Mouse (Mus musculus) neural tube, embryonic 10.5 days (tissue): Measurements from ENCODE around the gene Gm6408.
"Not testable (repeated sequence)": the region's sequence is repeated elsewhere in the genome, so short reads cannot be mapped to it uniquely, and the experiment has no call there.

Experiments used
- DNase-seq: peaks from one replicate; pipeline ENCODE4 v3.0.0-alpha.2; 2017; ENCODE audit warnings: low spot score; ENCODE audit errors: extremely low spot score

Gm6408 gene

DNA sequence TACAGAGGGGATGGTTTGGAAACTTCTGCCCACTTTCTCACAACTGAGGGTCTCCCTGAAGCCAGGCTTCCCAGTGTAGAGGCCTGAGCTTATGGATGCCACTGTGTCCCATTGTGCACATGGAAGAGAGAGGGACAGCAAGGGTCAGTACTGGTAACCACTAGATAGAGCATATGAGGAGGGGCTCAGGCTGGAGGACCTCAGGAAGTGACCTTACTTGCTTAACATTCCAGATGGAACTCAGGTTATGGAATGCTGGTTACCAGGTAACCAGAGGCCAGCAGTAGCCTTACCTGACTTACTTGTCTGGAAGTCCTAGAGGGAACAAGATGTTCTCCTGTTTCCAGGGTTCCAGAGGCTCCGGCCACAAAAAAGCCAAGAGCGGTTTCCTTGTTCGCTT is at the start of gene Gm6408:
Gene Gm6408, plus strand, starts transcription at position 301 of the 400 bp plus-strand sequence.
- not testable (repeated sequence) for DNase-seq

DNA sequence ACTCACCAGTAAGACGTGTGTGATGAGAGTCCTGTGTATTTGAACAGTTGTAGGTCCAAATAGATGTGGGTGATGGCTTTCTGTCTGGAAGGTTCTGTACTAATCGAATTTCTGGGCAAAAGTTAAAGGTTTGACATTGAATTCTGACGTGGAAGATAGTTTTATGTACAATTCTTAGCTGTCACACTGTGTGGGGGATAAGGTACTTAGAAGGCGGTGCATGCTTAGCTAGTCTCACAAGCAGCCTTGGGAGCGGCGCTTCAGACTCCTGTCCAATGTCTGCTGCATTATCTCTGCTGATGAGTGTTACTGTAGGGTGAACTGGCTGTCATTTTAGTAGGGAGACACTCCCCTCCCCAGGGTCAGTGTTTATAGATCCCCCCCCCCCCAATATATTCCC is 49.3 kb upstream of the Gm6408 start:
- DNase-seq: no peak

- DNase-seq: no peak
Measured at GRCm38 (mm10) chr5:146435316-146435715, 46.4 kb upstream of the Gm6408 start.

DNA sequence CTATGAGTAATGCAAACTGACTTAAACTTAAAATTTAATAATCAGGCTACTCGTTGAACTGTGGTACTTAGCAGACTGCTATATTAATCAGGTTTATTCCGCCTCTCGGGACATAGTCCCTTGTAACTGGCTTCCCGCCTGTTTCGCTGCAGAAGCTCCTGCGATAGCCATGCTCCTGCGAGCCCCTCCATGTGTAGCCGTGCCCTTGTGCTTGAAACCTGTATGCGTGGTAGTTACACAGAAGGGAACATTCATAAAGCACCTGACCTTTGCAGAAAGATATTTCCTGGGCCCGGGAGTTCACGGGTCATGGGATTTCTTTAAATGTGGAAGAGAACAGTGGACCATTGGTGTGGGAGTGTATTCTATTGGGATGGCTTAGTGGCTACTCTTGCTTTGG is 45.0 kb upstream of the Gm6408 start:
- no peak for DNase-seq

GRCm38 (mm10) chr5:146439152-146439781 is 42.5 kb upstream of the Gm6408 start:
- DNase-seq: no peak

DNA sequence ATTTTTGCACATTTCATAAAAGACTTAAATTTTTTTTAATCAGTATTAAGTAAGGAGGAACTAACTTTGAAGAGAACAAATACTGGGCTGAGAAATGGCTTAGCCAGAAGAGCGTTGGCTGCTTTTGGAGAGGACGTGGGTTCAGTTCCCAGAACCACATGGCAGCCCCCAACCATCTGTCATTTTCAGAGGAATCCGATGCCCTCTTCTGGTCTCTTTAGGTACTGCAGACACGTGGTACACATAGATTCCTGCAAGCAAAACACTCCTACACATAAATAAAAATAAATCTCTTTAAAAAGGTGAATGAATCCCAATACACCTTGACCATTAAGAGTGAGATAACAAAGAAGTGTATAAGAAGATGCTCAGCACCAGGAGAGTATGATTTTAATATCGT is 41.5 kb upstream of the Gm6408 start:
- no peak for DNase-seq

DNA sequence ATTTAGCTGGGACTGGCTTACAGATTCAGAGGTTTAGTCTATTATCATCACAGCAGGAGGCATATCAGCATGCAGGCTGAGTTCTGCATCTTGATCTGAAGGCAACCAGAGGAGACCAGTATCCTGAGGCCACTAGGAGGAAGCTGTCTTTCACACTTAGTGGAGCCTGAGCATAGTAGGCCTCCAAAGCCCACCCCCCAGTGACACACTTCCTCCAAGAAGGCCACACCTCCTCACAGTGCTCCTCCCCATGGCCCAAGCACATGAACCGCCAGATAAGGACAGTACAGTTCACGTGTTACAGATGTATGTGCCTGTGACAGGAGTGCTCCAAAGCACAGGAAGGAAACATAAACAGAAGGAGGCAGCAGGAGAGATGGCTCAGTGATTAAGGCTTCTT is 39.0 kb upstream of the Gm6408 start:
- DNase-seq: no peak

GRCm38 (mm10) chr5:146446633-146447032 is 35.1 kb upstream of the Gm6408 start:
- DNase-seq: no peak

GRCm38 (mm10) chr5:146451592-146452254 is 30.0 kb upstream of the Gm6408 start:
- no peak for DNase-seq

DNA sequence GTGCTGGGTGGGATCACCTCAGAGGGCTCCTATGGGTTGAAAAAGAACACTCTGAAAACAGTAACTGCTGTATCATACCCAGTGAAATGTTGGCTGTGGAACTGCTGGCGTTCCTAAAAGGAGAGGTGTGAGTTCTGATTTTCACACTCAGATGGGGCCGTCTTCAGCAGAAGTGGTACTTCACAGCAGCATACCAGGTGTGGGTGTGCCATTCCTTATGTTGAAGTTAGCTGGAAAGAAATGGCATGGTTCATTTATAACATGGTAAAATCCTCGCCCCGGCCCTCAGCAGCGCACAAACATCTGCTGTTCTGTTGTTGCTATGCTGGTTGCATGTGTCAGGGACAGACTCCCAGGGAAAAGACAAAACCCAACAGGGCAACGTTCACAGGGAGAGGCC is 28.2 kb upstream of the Gm6408 start:
- DNase-seq: no peak

DNA sequence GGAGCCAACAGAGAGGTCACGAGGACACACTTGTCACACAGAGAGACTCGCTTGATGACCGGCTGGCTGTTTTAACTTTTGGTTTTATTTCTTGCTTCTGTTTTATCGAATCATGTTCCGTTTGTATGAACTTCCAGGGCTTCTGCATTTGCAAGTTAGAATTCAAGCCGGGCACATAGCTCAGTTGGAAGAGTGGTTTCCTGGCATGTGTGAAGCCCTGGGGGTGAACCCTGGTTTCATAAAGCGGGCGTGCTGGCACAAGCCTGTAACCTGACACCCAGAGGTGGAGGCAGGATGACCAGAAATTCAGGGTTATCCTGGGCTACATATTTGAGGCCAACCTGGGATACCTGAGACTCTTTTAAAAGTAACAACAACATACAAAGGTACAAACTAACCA is 20.2 kb upstream of the Gm6408 start:
- DNase-seq: no peak

- no peak for DNase-seq
Measured at GRCm38 (mm10) chr5:146466663-146467062, 15.1 kb upstream of the Gm6408 start.

DNA sequence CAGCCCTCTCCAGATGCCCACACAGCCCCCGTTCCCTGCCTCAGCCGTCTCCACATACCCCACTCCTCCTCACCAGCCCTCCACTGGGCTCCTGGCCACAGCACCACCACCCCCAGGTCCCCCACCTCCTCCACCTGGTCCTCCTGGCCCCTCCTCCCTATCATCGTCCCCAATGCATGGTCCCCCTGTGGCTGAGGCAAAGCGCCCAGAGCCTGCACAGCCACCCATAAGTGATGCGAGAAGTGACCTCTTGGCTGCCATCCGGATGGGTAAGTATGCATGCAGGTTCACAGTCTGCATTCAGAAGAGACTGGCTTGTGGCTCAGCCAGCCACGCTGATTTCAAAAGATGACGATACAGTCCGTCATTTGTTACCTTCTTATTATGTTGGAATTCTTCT is 13.5 kb upstream of the Gm6408 start:
- DNase-seq: no peak

- DNase-seq: no peak
Measured at GRCm38 (mm10) chr5:146470821-146471220, 10.9 kb upstream of the Gm6408 start.

DNA sequence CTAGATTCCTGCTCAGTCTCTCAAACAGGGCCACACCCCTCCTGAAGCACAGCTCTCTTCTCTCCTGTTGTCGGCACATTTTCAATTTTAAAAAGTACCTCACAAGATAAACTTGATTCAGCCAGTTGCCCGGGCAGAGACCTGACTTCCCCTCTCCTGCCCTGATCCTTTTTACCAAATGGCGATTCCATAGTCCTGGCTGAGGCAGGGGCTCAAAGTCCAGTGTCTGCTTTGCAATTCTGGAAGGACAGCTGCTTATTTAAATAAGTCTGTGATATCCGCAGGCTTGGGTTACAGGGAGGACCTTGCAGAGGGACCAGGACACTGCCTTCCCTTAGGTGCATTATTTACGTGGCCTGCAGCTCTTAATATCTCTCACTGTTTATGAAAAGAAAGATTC is 10.5 kb upstream of the Gm6408 start:
- no peak for DNase-seq

DNA sequence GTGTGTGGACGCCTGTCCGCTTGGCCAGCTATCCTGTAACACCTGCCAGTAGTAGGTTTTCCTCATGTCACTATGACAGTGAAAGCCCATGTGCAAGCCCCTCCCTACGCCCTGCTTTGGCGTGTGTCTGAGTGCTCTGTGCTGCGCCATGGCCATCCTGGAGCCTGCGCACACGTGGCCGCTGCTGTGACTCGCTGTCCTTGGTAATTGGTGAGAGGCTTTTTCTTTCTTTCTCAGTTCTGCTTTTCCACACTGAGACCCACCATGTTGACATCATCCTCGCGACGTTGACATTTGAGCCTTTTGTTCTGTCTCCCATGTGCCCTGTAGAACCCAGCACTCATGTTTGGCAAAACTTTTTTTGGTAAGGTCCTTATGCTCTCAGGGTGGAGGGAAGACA is 9.9 kb upstream of the Gm6408 start:
- DNase-seq: no peak

DNA sequence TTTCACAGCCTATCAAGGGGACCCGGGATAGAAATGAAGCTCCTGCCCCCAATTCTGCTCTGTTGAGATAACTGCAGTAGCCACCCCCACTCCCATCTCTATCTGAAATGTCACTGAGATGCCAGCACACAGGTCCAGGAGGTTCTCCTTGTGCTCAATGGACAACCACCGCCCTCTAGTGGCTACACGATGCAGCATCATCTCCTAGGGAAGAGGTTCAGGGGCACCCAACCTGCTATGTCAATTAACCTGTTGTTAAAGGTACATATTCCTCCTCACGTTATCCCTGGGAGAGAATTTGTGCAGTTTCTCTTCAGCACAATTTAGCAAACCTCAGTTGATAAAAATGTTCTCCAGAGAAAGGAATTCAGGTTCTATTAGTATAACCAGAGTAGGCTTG is 2.2 kb upstream of the Gm6408 start:
- not testable (repeated sequence) for DNase-seq

DNA sequence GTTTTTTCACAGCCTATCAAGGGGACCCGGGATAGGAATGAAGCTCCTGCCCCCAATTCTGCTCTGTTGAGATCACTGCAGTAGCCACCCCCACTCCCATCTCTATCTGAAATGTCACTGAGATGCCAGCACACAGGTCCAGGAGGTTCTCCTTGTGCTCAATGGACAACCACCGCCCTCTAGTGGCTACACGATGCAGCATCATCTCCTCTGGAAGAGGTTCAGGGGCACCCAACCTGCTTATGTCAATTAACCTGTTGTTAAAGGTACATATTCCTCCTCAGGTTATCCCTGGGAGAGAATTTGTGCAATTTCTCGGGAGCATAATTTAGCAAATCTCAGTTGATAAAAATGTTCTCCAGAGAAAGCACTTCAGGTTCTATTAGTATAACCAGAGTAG is 7.2 kb downstream of the Gm6408 start:
- DNase-seq: not testable (repeated sequence)

DNA sequence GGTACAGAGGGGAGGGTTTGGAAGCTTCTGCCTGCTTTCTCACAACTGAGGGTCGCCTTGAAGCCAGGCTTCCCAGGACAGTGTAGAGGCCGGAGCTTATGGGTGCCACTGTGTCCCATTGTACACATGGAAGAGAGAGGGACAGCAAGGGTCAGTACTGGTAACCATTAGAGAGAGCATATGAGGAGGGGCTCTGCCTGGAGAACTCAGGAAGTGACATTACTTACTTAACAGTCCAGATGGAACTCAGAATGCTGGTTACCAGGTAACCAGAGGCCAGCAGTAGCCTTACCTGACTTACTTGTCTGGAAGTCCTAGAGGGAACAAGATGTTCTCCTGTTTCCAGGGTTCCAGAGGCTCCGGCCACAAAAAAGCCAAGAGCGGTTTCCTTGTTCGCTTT is 9.3 kb downstream of the Gm6408 start, which contains the start of gene Gm6370:
Gene Gm6370, plus strand, starts transcription at position 301 of the 400 bp plus-strand sequence.
- not testable (repeated sequence) for DNase-seq

DNA sequence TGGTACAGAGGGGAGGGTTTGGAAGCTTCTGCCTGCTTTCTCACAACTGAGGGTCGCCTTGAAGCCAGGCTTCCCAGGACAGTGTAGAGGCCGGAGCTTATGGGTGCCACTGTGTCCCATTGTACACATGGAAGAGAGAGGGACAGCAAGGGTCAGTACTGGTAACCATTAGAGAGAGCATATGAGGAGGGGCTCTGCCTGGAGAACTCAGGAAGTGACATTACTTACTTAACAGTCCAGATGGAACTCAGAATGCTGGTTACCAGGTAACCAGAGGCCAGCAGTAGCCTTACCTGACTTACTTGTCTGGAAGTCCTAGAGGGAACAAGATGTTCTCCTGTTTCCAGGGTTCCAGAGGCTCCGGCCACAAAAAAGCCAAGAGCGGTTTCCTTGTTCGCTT is 20.3 kb downstream of the Gm6408 start, which contains the start of gene 4930449I24Rik:
Gene 4930449I24Rik, plus strand, starts transcription at position 301 of the 400 bp plus-strand sequence.
- not testable (repeated sequence) for DNase-seq

- not testable (repeated sequence) for DNase-seq
Measured at GRCm38 (mm10) chr5:146513823-146514222, 32.1 kb downstream of the Gm6408 start, which contains the start of gene Gm3402. Gene Gm3402 (plus strand): TSS chr5:146514123.

DNA sequence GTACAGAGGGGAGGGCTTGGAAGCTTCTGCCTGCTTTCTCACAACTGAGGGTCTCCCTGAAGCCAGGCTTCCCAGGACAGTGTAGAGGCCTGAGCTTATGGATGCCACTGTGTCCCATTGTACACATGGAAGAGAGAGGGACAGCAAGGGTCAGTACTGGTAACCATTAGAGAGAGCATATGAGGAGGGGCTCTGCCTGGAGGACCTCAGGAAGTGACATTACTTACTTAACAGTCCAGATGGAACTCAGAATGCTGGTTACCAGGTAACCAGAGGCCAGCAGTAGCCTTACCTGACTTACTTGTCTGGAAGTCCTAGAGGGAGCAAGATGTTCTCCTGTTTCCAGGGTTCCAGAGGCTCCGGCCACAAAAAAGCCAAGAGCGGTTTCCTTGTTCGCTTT is 43.7 kb downstream of the Gm6408 start, which contains the start of gene Gm3404:
Gene Gm3404, plus strand, starts transcription at position 301 of the 400 bp plus-strand sequence.
- DNase-seq: not testable (repeated sequence)
